In genomic region chr8:22399285-22399880, GRCm38 (mm10) we compare ENCODE assay signal across 7 mouse cellular contexts. TPM values are rescaled to one million over a fixed set of nuclear protein-coding genes. Genes with fewer than 3 reads are reported as not detected.
DNase-seq lines count a peak whose midpoint lies in the region; ATAC-seq and TF ChIP-seq lines count a peak whose summit lies in the region.

No protein-coding gene starts in this region.

- H3K9me3 ChIP-seq in lung, embryonic 16.5 days (ENCODE audit: control insufficient read depth, low read length), result no peaks in the 10 kb centered on the region
- no peaks in the 10 kb centered on the region for H3K9me3 ChIP-seq in intestine, postnatal 0 days (ENCODE audit: control insufficient read depth)
- no peaks in the 10 kb centered on the region for H3K9me3 ChIP-seq in neural tube, embryonic 15.5 days (replicated peaks)

- no peaks in the 10 kb centered on the region for H3K36me3 ChIP-seq in lung, embryonic 16.5 days (ENCODE audit: control insufficient read depth, insufficient read depth, low read length)
- no peaks in the 10 kb centered on the region for H3K36me3 ChIP-seq in intestine, postnatal 0 days (ENCODE audit: control insufficient read depth, insufficient read depth)
- H3K36me3 ChIP-seq in neural tube, embryonic 15.5 days, result peaks cover 2% of the 10 kb centered on the region; the same call in 1 of the 2 replicates

- H3K27me3 ChIP-seq in lung, embryonic 16.5 days (ENCODE audit: control insufficient read depth, insufficient read depth, low read depth, low read length), result no peaks in the 10 kb centered on the region
- no peaks in the 10 kb centered on the region for H3K27me3 ChIP-seq in intestine, postnatal 0 days (replicated peaks; ENCODE audit: control insufficient read depth, insufficient read depth, low read length)
- H3K27me3 ChIP-seq in neural tube, embryonic 15.5 days (replicated peaks), result no peaks in the 10 kb centered on the region

- whole genome bisulfite sequencing in lung, embryonic 16.5 days, result 76% methylated on average over 8 of the region's 8 CpGs
- WGBS in intestine, postnatal 0 days, result 67% methylated on average over 8 of the region's 8 CpGs
- WGBS in neural tube, embryonic 15.5 days, result 85% methylated on average over 8 of the region's 8 CpGs

- no peak for DNase-seq in lung, postnatal 4 days
- DNase-seq in adrenal gland, postnatal 4 days (ENCODE audit: low spot score in 2 of 2), result no peak
- DNase-seq in layer of hippocampus, postnatal 14 days (ENCODE audit: low spot score in 2 of 2), result no peak

- H3K27ac ChIP-seq in lung, embryonic 16.5 days (ENCODE audit: low read length), result peak overlapping the region; percentile 77
- no peak overlapping the region for H3K27ac ChIP-seq in embryonic fibroblast, embryonic 13.5 days (ENCODE audit: insufficient read depth, low read length)
- no peak overlapping the region for H3K27ac ChIP-seq in intestine, postnatal 0 days (ENCODE audit: low read depth, low read length)
- peak overlapping the region; percentile 93 for H3K27ac ChIP-seq in neural tube, embryonic 15.5 days (replicated peaks)

- H3K9ac ChIP-seq in lung, embryonic 16.5 days (ENCODE audit: low read length), result peak overlapping the region; percentile 88
- H3K9ac ChIP-seq in intestine, postnatal 0 days (ENCODE audit: low read depth, low read length), result no peak overlapping the region
- peak overlapping the region; percentile 84 for H3K9ac ChIP-seq in neural tube, embryonic 15.5 days (replicated peaks)

- peak overlapping the region; percentile 90 for H3K4me3 ChIP-seq in lung, embryonic 16.5 days (ENCODE audit: low read length)
- H3K4me3 ChIP-seq in embryonic fibroblast, embryonic 13.5 days (ENCODE audit: insufficient read depth, low read length), result peak overlapping the region; percentile 70
- H3K4me3 ChIP-seq in intestine, postnatal 0 days (ENCODE audit: low read depth, low read length), result peak overlapping the region; percentile 81
- peak overlapping the region; percentile 82 for H3K4me3 ChIP-seq in neural tube, embryonic 15.5 days (replicated peaks)

- peaks cover 11% of the 10 kb centered on the region for H3K4me1 ChIP-seq in lung, embryonic 16.5 days (replicated peaks; ENCODE audit: control insufficient read depth, insufficient read depth, low read length)
- peaks cover 2% of the 10 kb centered on the region; the same call in 1 of the 2 replicates for H3K4me1 ChIP-seq in embryonic fibroblast, embryonic 13.5 days (ENCODE audit: control insufficient read depth, insufficient read depth, low read length)
- no peaks in the 10 kb centered on the region for H3K4me1 ChIP-seq in intestine, postnatal 0 days (replicated peaks; ENCODE audit: control insufficient read depth, insufficient read depth, low read length)
- H3K4me1 ChIP-seq in neural tube, embryonic 15.5 days, result peaks cover 17% of the 10 kb centered on the region

- ATAC-seq in lung, embryonic 16.5 days (ENCODE audit: low read depth), result no peak
- ATAC-seq in intestine, postnatal 0 days, result no peak
- ATAC-seq in neural tube, embryonic 15.5 days (ENCODE audit: low FRiP score), result no peak

- peak overlapping the region; percentile 91 for H3K4me2 ChIP-seq in lung, embryonic 16.5 days (ENCODE audit: low read depth, low read length)
- peak overlapping the region; percentile 84 for H3K4me2 ChIP-seq in intestine, postnatal 0 days (replicated peaks; ENCODE audit: low read depth)
- peak overlapping the region; percentile 85 for H3K4me2 ChIP-seq in neural tube, embryonic 15.5 days

- TF ChIP-seq POLR2A in embryonic fibroblast, embryonic 13.5 days (IDR thresholded peaks at IDR 0.05; ENCODE audit: low read depth, low read length), result peak; percentile 23; the same call in 1 of the 2 replicates

- no peak for TF ChIP-seq CTCF in embryonic fibroblast, embryonic 13.5 days (IDR thresholded peaks at IDR 0.05; ENCODE audit: borderline replicate concordance, insufficient read depth, low read length)
- peak; percentile 44; the same call in 1 of the 2 replicates for TF ChIP-seq CTCF in intestine, postnatal 0 days (IDR thresholded peaks at IDR 0.05; ENCODE audit: low read depth)

RNA-seq across cellular contexts. Expression of gene Slc25a15, which starts 1.0 kb away (rescaled TPM):
- 16.4 and 18.1 TPM in 2 replicates for polyA plus RNA-seq in lung, embryonic 16.5 days (2015; fragmentation: Nextera tagmentation; extraction: Ambion mirVana)
- polyA plus RNA-seq in embryonic fibroblast, embryonic 13.5 days (2011; ENCODE audit: insufficient read length, low read depth, missing spikeins), result 7.5 and 10.2 TPM in 2 replicates
- polyA plus RNA-seq in intestine, postnatal 0 days (2015; fragmentation: Nextera tagmentation; extraction: Ambion mirVana), result 108 and 122 TPM in 2 replicates
- 7.6 and 11.9 TPM in 2 replicates for polyA plus RNA-seq in neural tube, embryonic 15.5 days (2015; fragmentation: Nextera tagmentation; extraction: Ambion mirVana)
- total RNA-seq in adrenal gland, postnatal 4 days (2021), result 10 to 100 TPM; 18.7 to 24.5 TPM
- 10 to 100 TPM; 10.0 to 10.9 TPM for total RNA-seq in layer of hippocampus, postnatal 14 days (2021)

RNA-seq across cellular contexts. Expression of gene Mrps31, which starts 11.8 kb away (rescaled TPM):
- polyA plus RNA-seq in lung, embryonic 16.5 days (2015; fragmentation: Nextera tagmentation; extraction: Ambion mirVana), result 35.0 and 37.6 TPM in 2 replicates
- polyA plus RNA-seq in embryonic fibroblast, embryonic 13.5 days (2011; ENCODE audit: insufficient read length, low read depth, missing spikeins), result 21.7 and 22.1 TPM in 2 replicates
- polyA plus RNA-seq in intestine, postnatal 0 days (2015; fragmentation: Nextera tagmentation; extraction: Ambion mirVana), result 51.3 and 51.5 TPM in 2 replicates
- 36.3 and 36.6 TPM in 2 replicates for polyA plus RNA-seq in neural tube, embryonic 15.5 days (2015; fragmentation: Nextera tagmentation; extraction: Ambion mirVana)
- total RNA-seq in adrenal gland, postnatal 4 days (2021), result 10 to 100 TPM; 42.4 to 45.7 TPM
- total RNA-seq in layer of hippocampus, postnatal 14 days (2021), result 10 to 100 TPM; 22.3 to 23.0 TPM

Comparison
In these comparisons a context has a peak if more than half of its experiments do, and no peak if none do; other contexts are left out.
1. H3K27ac ChIP-seq: peak in lung, embryonic 16.5 days (single experiment) and neural tube, embryonic 15.5 days (single experiment); none in embryonic fibroblast, embryonic 13.5 days (single experiment) and intestine, postnatal 0 days (single experiment).
2. Peak in every context shown above with its lines, with median percentiles within 50 percentile points of each other: H3K4me2 ChIP-seq and H3K4me3 ChIP-seq.